Mouse (Mus musculus): ENCODE data around the gene Mfsd4b5.

DNA sequence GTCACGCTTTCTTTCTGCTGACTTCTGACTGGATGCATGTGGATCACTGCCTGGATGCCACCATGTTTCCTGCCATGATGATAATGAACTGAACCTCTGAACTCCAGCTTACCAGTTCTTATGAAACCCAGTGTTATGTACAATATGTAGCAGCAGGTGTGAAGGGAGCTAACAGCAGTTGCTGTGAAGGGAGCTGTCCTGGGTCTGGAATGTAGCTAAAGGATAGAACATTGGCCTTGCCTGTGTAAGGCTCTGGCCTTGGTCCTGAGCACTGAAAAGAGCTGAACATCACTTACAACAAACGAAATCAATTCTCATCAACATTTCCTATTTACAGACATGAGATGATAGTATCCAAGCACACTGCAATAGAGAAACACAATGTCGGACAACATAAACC is 18.9 kb downstream of the Mfsd4b5 start:
- TF ChIP-seq GATA1 (IDR thresholded peaks at IDR 0.05; ENCODE audit: low read length) = no peak
- no peak for TF ChIP-seq TAL1 (IDR thresholded peaks at IDR 0.05; ENCODE audit: low read length)

All from erythroblast, embryonic 14.5 days (primary cell).